Mouse (Mus musculus) liver, postnatal 0 days (tissue): ENCODE data around the gene Etnk1.

Experiments
- CTCF ChIP-seq: sonication (generic); IDR thresholded peaks from 2 replicates; pipeline ENCODE4 v1.5.1; 2016; ENCODE audit warnings: antibody characterized with exemption, low read depth
- EP300 ChIP-seq: IDR thresholded peaks from 2 replicates; pipeline ENCODE4 v1.6.1; 2016; ENCODE audit warnings: antibody characterized with exemption, low read depth, mild to moderate bottlenecking

GRCm38 (mm10) chr6:143228696-143229095 is 61.7 kb downstream of the Etnk1 start:
- TF ChIP-seq CTCF = no peak
- TF ChIP-seq EP300 = no peak
